Mouse (Mus musculus): ENCODE results near the gene Hormad1. TPM values are rescaled to one million over a fixed set of nuclear protein-coding genes. Genes with fewer than 3 reads are reported as not detected.

Gene Hormad1
- total RNA-seq (2023) = under 1 TPM in 1 of 2 experiments, not detected in 1; 0.36 TPM

GRCm38 (mm10) chr3:95559437-95559836, at the start of gene Hormad1:
TSS of gene Hormad1 (plus strand) at chr3:95559677.

GRCm38 (mm10) chr3:95526622-95527211, 32.8 kb upstream of the Hormad1 start, which contains the start of gene Ctss:
TSS of gene Ctss (plus strand) at chr3:95526786.

GRCm38 (mm10) chr3:95588604-95589086, 29.2 kb downstream of the Hormad1 start, which contains the start of gene Golph3l:
TSS of gene Golph3l (plus strand) at chr3:95588934.

GRCm38 (mm10) chr3:95624628-95625503, 65.4 kb downstream of the Hormad1 start, which contains the start of gene Ensa:
TSS of gene Ensa (plus strand) at chr3:95624993.

Other genes starting within 250 kb of the Hormad1 start
- 100 to 1,000 TPM; 139 to 152 TPM for gene Cers2, start 244.9 kb upstream of the Hormad1 start, total RNA-seq (2023)
- 10 to 100 TPM; 39.0 to 43.5 TPM for gene Setdb1, start 202.5 kb upstream of the Hormad1 start, total RNA-seq (2023)
- not detected for gene 4930558C23Rik, start 156.8 kb upstream of the Hormad1 start, total RNA-seq (2023)
- 10 to 100 TPM; 78.1 to 80.1 TPM for gene Arnt, start 125.3 kb upstream of the Hormad1 start, total RNA-seq (2023)
- gene Ctsk, start 60.4 kb upstream of the Hormad1 start, total RNA-seq (2023) = 1 to 10 TPM; 1.5 to 3.3 TPM
- gene Ctss, start 32.9 kb upstream of the Hormad1 start, total RNA-seq (2023) = 100 to 1,000 TPM; 462 to 506 TPM
- gene Golph3l, start 29.3 kb downstream of the Hormad1 start, total RNA-seq (2023) = 10 to 100 TPM; 28.9 to 37.0 TPM
- gene Ensa, start 65.3 kb downstream of the Hormad1 start, total RNA-seq (2023) = 100 to 1,000 TPM; 115 to 129 TPM
- 100 to 1,000 TPM; 424 to 425 TPM for gene Mcl1, start 99.1 kb downstream of the Hormad1 start, total RNA-seq (2023)
- 10 to 100 TPM; 18.2 to 21.8 TPM for gene Adamtsl4, start 128.2 kb downstream of the Hormad1 start, total RNA-seq (2023)
- gene Ecm1, start 179.9 kb downstream of the Hormad1 start, total RNA-seq (2023) = 10 to 100 TPM in 1 of 2 experiments, 1 to 10 TPM in 1; 8.8 to 11.4 TPM
- 100 to 1,000 TPM in 1 of 2 experiments, 10 to 100 TPM in 1; 88.2 to 108 TPM for gene Tars2, start 200.5 kb downstream of the Hormad1 start, total RNA-seq (2023)

All from B cell, adult 67 days (primary cell).